Comparison of ENCODE assay signal across 8 mouse cellular contexts in genomic region chr10:105834627-105835228, GRCm38 (mm10). TPM values are rescaled to one million over a fixed set of nuclear protein-coding genes. Genes with fewer than 3 reads are reported as not detected.
A peak's percentile ranks its signal among the peaks of the same experiment; 100 is the strongest.
DNase-seq lines count a peak whose midpoint lies in the region; ATAC-seq lines count a peak whose summit lies in the region.

No protein-coding gene starts in this region.

- no peak overlapping the region for H3K4me3 ChIP-seq in midbrain, embryonic 10.5 days
- H3K4me3 ChIP-seq in midbrain, embryonic 15.5 days: no peak overlapping the region
- no peak overlapping the region for H3K4me3 ChIP-seq in forebrain, embryonic 12.5 days (replicated peaks)
- no peak overlapping the region for H3K4me3 ChIP-seq in limb, embryonic 11.5 days (ENCODE audit: low read depth, low read length)

- H3K27ac ChIP-seq in midbrain, embryonic 10.5 days (replicated peaks): no peak overlapping the region
- no peak overlapping the region for H3K27ac ChIP-seq in midbrain, embryonic 15.5 days
- no peak overlapping the region for H3K27ac ChIP-seq in forebrain, embryonic 12.5 days
- no peak overlapping the region for H3K27ac ChIP-seq in limb, embryonic 11.5 days (replicated peaks; ENCODE audit: low read depth, low read length)

- H3K9me3 ChIP-seq in midbrain, embryonic 10.5 days (replicated peaks): no peaks in the 10 kb centered on the region
- no peaks in the 10 kb centered on the region for H3K9me3 ChIP-seq in midbrain, embryonic 15.5 days
- no peaks in the 10 kb centered on the region for H3K9me3 ChIP-seq in forebrain, embryonic 12.5 days
- no peaks in the 10 kb centered on the region for H3K9me3 ChIP-seq in limb, embryonic 11.5 days (ENCODE audit: control insufficient read depth, low read length)

- no peak overlapping the region for H3K9ac ChIP-seq in midbrain, embryonic 15.5 days
- no peak overlapping the region for H3K9ac ChIP-seq in forebrain, embryonic 12.5 days
- no peak overlapping the region for H3K9ac ChIP-seq in limb, embryonic 11.5 days (ENCODE audit: low read length)

- 63% methylated on average over 10 of the region's 10 CpGs for WGBS in midbrain, embryonic 10.5 days
- WGBS in midbrain, embryonic 15.5 days: 64% methylated on average over 10 of the region's 10 CpGs
- WGBS in forebrain, embryonic 12.5 days: 64% methylated on average over 10 of the region's 10 CpGs
- WGBS in limb, embryonic 11.5 days: 64% methylated on average over 10 of the region's 10 CpGs

- no peak; the same call in 1 of the 2 replicates for ATAC-seq in midbrain, embryonic 15.5 days (replicated peaks)
- peak; percentile 62 for ATAC-seq in forebrain, embryonic 12.5 days (ENCODE audit: low FRiP score)
- peak; percentile 67; the same call in 1 of the 2 replicates for ATAC-seq in limb, embryonic 11.5 days (ENCODE audit: insufficient number of reproducible peaks, low FRiP score, low TSS enrichment, low read depth)

- H3K27me3 ChIP-seq in midbrain, embryonic 10.5 days (ENCODE audit: low read depth, poor library complexity, severe bottlenecking): no peaks in the 10 kb centered on the region
- no peaks in the 10 kb centered on the region for H3K27me3 ChIP-seq in midbrain, embryonic 15.5 days (replicated peaks)
- no peaks in the 10 kb centered on the region for H3K27me3 ChIP-seq in forebrain, embryonic 12.5 days
- H3K27me3 ChIP-seq in limb, embryonic 11.5 days (ENCODE audit: control insufficient read depth, insufficient read depth, low read length): no peaks in the 10 kb centered on the region

- H3K4me1 ChIP-seq in midbrain, embryonic 10.5 days: no peaks in the 10 kb centered on the region
- H3K4me1 ChIP-seq in midbrain, embryonic 15.5 days: no peaks in the 10 kb centered on the region
- no peaks in the 10 kb centered on the region for H3K4me1 ChIP-seq in forebrain, embryonic 12.5 days
- H3K4me1 ChIP-seq in limb, embryonic 11.5 days (ENCODE audit: control insufficient read depth, insufficient read depth, low read length): no peaks in the 10 kb centered on the region

- DNase-seq in midbrain, embryonic 10.5 days (ENCODE audit: low spot score): peak; percentile 23
- peak; percentile 29 for DNase-seq in T-cell, adult 2 months (ENCODE audit: low spot score)
- peak; percentile 62 for DNase-seq in limb, embryonic 11.5 days (ENCODE audit: low spot score)
- peak; percentile 66 for DNase-seq in naive thymus-derived CD4-positive, alpha-beta T cell, adult 2 months (ENCODE audit: low read depth)
- no peak for DNase-seq in Muller cell, postnatal 12 days (ENCODE audit: inconsistent ontology term)
- DNase-seq in cerebellum, adult 18-20 months: no peak

- H3K4me2 ChIP-seq in midbrain, embryonic 15.5 days: no peak overlapping the region
- no peak overlapping the region for H3K4me2 ChIP-seq in forebrain, embryonic 12.5 days
- no peak overlapping the region for H3K4me2 ChIP-seq in limb, embryonic 11.5 days (ENCODE audit: low read depth, severe bottlenecking)

- H3K36me3 ChIP-seq in midbrain, embryonic 10.5 days: peaks cover 5% of the 10 kb centered on the region
- H3K36me3 ChIP-seq in midbrain, embryonic 15.5 days (replicated peaks): no peaks in the 10 kb centered on the region
- no peaks in the 10 kb centered on the region; the same call in 1 of the 2 replicates for H3K36me3 ChIP-seq in forebrain, embryonic 12.5 days (replicated peaks)
- no peaks in the 10 kb centered on the region for H3K36me3 ChIP-seq in limb, embryonic 11.5 days (ENCODE audit: control insufficient read depth, insufficient read depth, low read length)

RNA-seq across cellular contexts. Expression of gene Ccdc59, which starts 6.1 kb away (rescaled TPM):
- polyA plus RNA-seq in midbrain, embryonic 10.5 days (2016; fragmentation: Nextera tagmentation; extraction: Ambion mirVana): 50.5 and 53.4 TPM in 2 replicates
- polyA plus RNA-seq in midbrain, embryonic 15.5 days (2015; fragmentation: Nextera tagmentation; extraction: Ambion mirVana): 36.0 and 44.2 TPM in 2 replicates
- 52.6 and 59.8 TPM in 2 replicates for polyA plus RNA-seq in forebrain, embryonic 12.5 days (2016; fragmentation: Nextera tagmentation; extraction: Ambion mirVana)
- 55.8 and 63.8 TPM in 2 replicates for polyA plus RNA-seq in limb, embryonic 11.5 days (2014; fragmentation: Nextera tagmentation; extraction: Ambion mirVana)

RNA-seq across cellular contexts. Expression of gene Mettl25, which starts 6.5 kb away (rescaled TPM):
- 12.1 and 13.9 TPM in 2 replicates for polyA plus RNA-seq in midbrain, embryonic 10.5 days (2016; fragmentation: Nextera tagmentation; extraction: Ambion mirVana)
- 14.1 and 14.9 TPM in 2 replicates for polyA plus RNA-seq in midbrain, embryonic 15.5 days (2015; fragmentation: Nextera tagmentation; extraction: Ambion mirVana)
- polyA plus RNA-seq in forebrain, embryonic 12.5 days (2016; fragmentation: Nextera tagmentation; extraction: Ambion mirVana): 14.7 and 16.2 TPM in 2 replicates
- 13.3 and 15.0 TPM in 2 replicates for polyA plus RNA-seq in limb, embryonic 11.5 days (2014; fragmentation: Nextera tagmentation; extraction: Ambion mirVana)

Comparison
In these comparisons a context has a peak if more than half of its experiments do, and no peak if none do; other contexts are left out.
1. DNase-seq: peak in midbrain, embryonic 10.5 days (single experiment), T-cell, adult 2 months (single experiment), limb, embryonic 11.5 days (single experiment) and naive thymus-derived CD4-positive, alpha-beta T cell, adult 2 months (single experiment); none in Muller cell, postnatal 12 days (single experiment) and cerebellum, adult 18-20 months (0 of 2).